Mouse (Mus musculus): ENCODE measurements around the gene Calm3. TPM values are rescaled to one million over a fixed set of nuclear protein-coding genes. Genes with fewer than 3 reads are reported as not detected.
A peak's percentile ranks its signal among the peaks of the same experiment; 100 is the strongest.

Calm3 gene
- polyA plus RNA-seq, 1 experiment = 452 TPM

DNA sequence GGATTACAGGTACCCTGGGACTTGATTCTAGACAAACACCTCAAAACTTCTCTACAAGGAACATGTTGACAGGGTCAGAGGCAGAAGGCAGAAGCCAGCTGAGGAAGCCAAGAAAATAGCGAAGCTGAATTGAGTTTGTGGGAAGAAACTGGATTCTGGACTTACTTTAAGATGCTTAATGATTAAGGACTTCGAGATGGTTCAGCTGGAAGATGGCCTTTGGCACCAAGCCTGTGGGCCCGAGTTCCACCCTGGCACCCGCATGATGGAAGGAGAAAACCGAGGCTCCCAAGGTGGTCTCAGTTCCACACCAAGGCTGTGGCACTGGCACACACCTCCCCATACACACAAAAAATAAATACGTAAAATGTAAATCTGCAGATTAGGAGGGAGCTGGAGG is 33.4 kb downstream of the Calm3 start:
- Histone ChIP-seq H3K4me3 (ENCODE audit: low read depth, low read length) (peak overlapping the region; percentile 15; the same call in 1 of the 2 replicates), H3K27me3 (ENCODE audit: control insufficient read depth, insufficient read depth, low read length) (peaks cover 17% of the 10 kb centered on the region), H3K27ac (ENCODE audit: insufficient read depth, low read depth, low read length) (peak overlapping the region; percentile 36)

DNA sequence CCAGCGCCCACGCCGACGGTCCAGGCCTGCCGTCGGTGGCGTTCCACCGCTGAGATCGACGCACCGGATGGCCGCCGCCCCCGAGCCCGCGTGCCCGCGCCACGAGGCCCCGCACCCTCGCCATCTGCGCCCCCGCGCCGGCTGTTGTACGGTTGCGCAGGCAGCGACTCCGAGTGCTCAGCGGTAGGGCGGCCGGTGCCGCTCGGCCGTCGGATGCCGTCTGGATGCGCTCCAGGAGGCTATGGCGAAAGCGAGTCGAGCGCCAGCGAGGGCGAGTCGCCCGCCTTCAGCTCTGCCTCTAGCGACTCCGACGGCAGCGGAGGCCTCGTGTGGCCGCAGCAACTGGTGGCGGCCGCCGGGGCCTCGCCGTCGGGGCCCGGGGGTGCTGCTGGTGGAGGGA is 38.0 kb downstream of the Calm3 start:
- 68% methylated on average over 59 of the region's 59 CpGs for WGBS
- Histone ChIP-seq H3K27ac (ENCODE audit: insufficient read depth, low read depth, low read length) (no peak overlapping the region), H3K4me3 (ENCODE audit: low read depth, low read length) (no peak overlapping the region), H3K27me3 (ENCODE audit: control insufficient read depth, insufficient read depth, low read length) (peaks cover 13% of the 10 kb centered on the region), H3K4me1 (ENCODE audit: control insufficient read depth, insufficient read depth, insufficient read length, low read length) (peaks cover 2% of the 10 kb centered on the region; the same call in 1 of the 2 replicates), H3K36me3 (ENCODE audit: control insufficient read depth, insufficient read depth, low read length) (0 out of 2 replicates have a peak, but pooled peaks cover 3% of the 10 kb centered on the region)
- TF ChIP-seq POLR2A (IDR thresholded peaks at IDR 0.05; ENCODE audit: low read depth, low read length) (no peak), CTCF (IDR thresholded peaks at IDR 0.05; ENCODE audit: extremely low read depth, insufficient read length, insufficient replicate concordance, low read depth, low read length) (no peak)

More for the DNA sequence above, 33.4 kb downstream of the Calm3 start:
- Histone ChIP-seq H3K4me1 (ENCODE audit: control insufficient read depth, insufficient read depth, insufficient read length, low read length) (peaks cover 3% of the 10 kb centered on the region; the same call in 1 of the 2 replicates), H3K36me3 (ENCODE audit: control insufficient read depth, insufficient read depth, low read length) (0 out of 2 replicates have a peak, but pooled peaks cover 3% of the 10 kb centered on the region)
- 36% methylated on average over 6 of the region's 6 CpGs for WGBS
- TF ChIP-seq CTCF (IDR thresholded peaks at IDR 0.05; ENCODE audit: extremely low read depth, insufficient read length, insufficient replicate concordance, low read depth, low read length) = no peak
- TF ChIP-seq POLR2A (IDR thresholded peaks at IDR 0.05; ENCODE audit: low read depth, low read length) = no peak

DNA sequence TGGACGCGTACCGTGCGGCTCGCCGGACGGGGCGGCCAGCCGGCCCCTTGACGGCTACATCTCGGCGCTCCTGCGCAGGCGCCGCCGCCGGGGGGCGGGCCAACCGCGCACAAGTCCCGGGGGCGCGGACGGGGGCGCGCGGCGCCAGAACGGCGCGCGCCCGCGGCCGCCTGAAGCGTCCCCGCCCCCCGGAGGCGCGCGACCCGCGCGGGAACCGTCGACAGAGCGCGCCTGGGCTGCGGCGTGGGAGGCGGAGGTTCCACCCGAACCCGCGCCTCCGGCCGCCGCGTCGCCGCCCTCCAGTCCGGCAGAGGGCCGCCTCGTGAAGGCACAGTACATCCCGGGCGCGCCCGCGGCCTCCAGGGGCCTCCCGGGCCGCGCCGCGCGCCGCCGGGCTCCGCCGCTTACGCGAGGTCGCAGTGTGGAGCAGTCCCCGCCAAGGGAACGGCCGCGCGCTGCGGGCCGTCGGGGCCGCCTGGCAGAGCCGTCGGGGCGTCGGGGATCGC is 38.6 kb downstream of the Calm3 start:
- no peak for TF ChIP-seq CTCF (IDR thresholded peaks at IDR 0.05; ENCODE audit: extremely low read depth, insufficient read length, insufficient replicate concordance, low read depth, low read length)
- TF ChIP-seq POLR2A (IDR thresholded peaks at IDR 0.05; ENCODE audit: low read depth, low read length) = no peak
- Histone ChIP-seq H3K4me3 (ENCODE audit: low read depth, low read length) (peak overlapping the region; percentile 38), H3K27ac (ENCODE audit: insufficient read depth, low read depth, low read length) (no peak overlapping the region), H3K4me1 (ENCODE audit: control insufficient read depth, insufficient read depth, insufficient read length, low read length) (peaks cover 2% of the 10 kb centered on the region; the same call in 1 of the 2 replicates), H3K27me3 (ENCODE audit: control insufficient read depth, insufficient read depth, low read length) (peaks cover 11% of the 10 kb centered on the region), H3K36me3 (ENCODE audit: control insufficient read depth, insufficient read depth, low read length) (0 out of 2 replicates have a peak, but pooled peaks cover 3% of the 10 kb centered on the region)
- WGBS = 35% methylated on average over 95 of the region's 95 CpGs

DNA sequence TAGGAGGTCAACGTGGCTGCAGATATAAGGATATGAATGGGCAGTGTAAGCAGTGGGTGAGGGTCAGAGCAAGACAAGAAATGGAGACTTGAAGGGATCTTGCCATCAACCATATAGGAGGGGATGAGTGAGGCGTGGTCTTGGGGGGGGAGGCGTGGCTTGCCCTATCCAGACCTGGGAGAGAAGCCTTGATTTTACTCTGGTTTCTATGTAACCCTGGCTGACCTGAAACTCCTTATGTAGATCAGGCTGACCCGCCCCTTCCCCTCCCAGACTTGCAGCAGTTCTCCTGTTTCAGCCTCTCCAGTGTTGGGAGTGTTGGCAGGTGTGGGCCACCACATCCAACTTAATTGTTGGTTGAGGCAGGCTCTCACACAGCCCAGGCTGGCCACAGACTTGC is 39.6 kb downstream of the Calm3 start:
- H3K27me3 ChIP-seq (ENCODE audit: control insufficient read depth, insufficient read depth, low read length) = peaks cover 11% of the 10 kb centered on the region
- no peak for TF ChIP-seq POLR2A (IDR thresholded peaks at IDR 0.05; ENCODE audit: low read depth, low read length)
- TF ChIP-seq CTCF (IDR thresholded peaks at IDR 0.05; ENCODE audit: extremely low read depth, insufficient read length, insufficient replicate concordance, low read depth, low read length) = no peak
- 0 out of 2 replicates have a peak, but pooled peaks cover 3% of the 10 kb centered on the region for H3K36me3 ChIP-seq (ENCODE audit: control insufficient read depth, insufficient read depth, low read length)
- no peak overlapping the region for H3K4me3 ChIP-seq (ENCODE audit: low read depth, low read length)
- no peak overlapping the region for H3K27ac ChIP-seq (ENCODE audit: insufficient read depth, low read depth, low read length)
- peaks cover 2% of the 10 kb centered on the region; the same call in 1 of the 2 replicates for H3K4me1 ChIP-seq (ENCODE audit: control insufficient read depth, insufficient read depth, insufficient read length, low read length)
- 75% methylated on average over 4 of the region's 4 CpGs for WGBS

DNA sequence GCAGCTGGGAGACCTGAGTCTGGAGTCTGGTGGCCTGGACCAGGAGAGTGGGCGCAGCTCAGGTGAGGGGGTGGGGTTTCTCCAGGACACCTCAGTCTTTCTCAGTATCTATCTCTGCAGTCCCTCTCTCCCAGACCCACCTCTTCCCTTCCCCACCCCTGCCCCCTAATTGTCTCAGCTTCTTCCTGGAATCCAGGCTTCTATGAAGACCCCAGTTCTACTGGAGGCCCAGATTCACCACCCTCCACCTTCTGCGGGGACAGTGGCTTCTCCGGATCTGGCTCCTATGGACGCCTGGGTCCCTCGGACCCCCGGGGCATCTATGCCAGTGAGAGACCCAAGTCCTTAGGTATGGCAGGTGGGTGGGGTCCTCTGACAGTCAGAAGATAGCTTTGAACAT is 40.8 kb downstream of the Calm3 start:
- 0 out of 2 replicates have a peak, but pooled peaks cover 3% of the 10 kb centered on the region for H3K36me3 ChIP-seq (ENCODE audit: control insufficient read depth, insufficient read depth, low read length)
- WGBS = 63% methylated on average over 6 of the region's 6 CpGs
- no peak for TF ChIP-seq CTCF (IDR thresholded peaks at IDR 0.05; ENCODE audit: extremely low read depth, insufficient read length, insufficient replicate concordance, low read depth, low read length)
- no peak overlapping the region for H3K4me3 ChIP-seq (ENCODE audit: low read depth, low read length)
- peaks cover 2% of the 10 kb centered on the region; the same call in 1 of the 2 replicates for H3K4me1 ChIP-seq (ENCODE audit: control insufficient read depth, insufficient read depth, insufficient read length, low read length)
- H3K27ac ChIP-seq (ENCODE audit: insufficient read depth, low read depth, low read length) = no peak overlapping the region
- peaks cover 11% of the 10 kb centered on the region for H3K27me3 ChIP-seq (ENCODE audit: control insufficient read depth, insufficient read depth, low read length)

DNA sequence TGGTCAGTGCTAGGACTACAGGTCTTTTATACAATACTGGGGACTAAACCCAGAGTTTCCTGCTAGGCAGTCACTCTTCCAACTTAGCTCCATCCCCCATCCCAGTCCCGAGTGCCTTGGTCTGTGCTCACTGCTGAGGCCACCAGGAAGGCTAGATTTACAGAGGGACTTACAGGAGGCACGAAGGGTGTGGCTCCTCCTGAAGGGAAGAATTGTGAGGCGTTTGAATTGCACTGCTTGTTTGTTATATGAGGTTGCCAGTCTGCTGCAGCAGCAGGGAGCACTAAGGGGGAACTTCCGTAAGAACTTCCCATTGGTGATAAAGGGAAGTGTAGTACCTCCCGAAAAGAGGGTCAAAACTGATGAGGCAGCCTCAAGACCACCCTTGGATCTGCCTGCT is 43.3 kb downstream of the Calm3 start:
- peak overlapping the region; percentile 32; the same call in 1 of the 2 replicates for H3K27ac ChIP-seq (ENCODE audit: insufficient read depth, low read depth, low read length)
- no peak overlapping the region for H3K4me3 ChIP-seq (ENCODE audit: low read depth, low read length)
- no peak for TF ChIP-seq CTCF (IDR thresholded peaks at IDR 0.05; ENCODE audit: extremely low read depth, insufficient read length, insufficient replicate concordance, low read depth, low read length)
- TF ChIP-seq POLR2A (IDR thresholded peaks at IDR 0.05; ENCODE audit: low read depth, low read length) = no peak
- peaks cover 2% of the 10 kb centered on the region; the same call in 1 of the 2 replicates for H3K4me1 ChIP-seq (ENCODE audit: control insufficient read depth, insufficient read depth, insufficient read length, low read length)
- WGBS = 10% methylated on average over 5 of the region's 5 CpGs
- H3K27me3 ChIP-seq (ENCODE audit: control insufficient read depth, insufficient read depth, low read length) = peaks cover 7% of the 10 kb centered on the region
- no peaks in the 10 kb centered on the region for H3K36me3 ChIP-seq (ENCODE audit: control insufficient read depth, insufficient read depth, low read length)

DNA sequence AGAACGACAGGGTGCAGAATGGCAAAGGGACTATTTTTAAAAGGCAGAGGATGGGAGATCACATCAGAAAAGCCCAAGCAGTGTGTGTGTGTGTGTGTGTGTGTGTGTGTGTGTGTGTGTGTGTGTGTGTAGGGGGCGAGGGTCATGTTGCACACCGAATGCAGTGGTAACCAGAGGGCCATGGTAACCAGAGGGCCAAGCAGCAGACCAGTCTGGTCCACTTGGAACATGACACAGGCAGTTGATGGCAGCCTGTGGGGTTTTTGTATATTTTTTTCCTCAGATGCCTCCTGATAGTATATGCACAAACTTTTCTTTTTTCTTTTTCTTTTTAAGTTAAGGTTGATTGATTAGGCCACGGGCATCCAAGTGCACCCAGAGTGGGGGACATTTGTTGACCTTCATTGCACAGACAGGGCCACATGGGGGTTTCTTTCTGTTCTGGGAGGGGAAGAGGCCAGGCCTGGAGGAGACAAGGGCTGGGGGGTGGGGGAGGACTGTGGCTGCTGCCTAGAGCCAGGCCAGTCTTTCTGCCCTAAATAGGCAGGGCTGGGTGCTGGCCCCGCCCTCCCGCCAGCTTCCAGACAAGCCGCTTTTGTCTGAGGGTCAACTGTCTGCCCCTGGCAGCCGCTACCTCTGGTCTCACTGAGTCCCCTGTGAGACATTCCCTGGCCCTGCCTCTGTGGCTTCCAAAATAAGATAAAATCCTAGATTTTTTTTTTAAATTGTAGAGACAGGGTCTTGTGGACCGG is 43.9 kb downstream of the Calm3 start:
- 35% methylated on average over 9 of the region's 9 CpGs for WGBS
- H3K36me3 ChIP-seq (ENCODE audit: control insufficient read depth, insufficient read depth, low read length) = no peaks in the 10 kb centered on the region
- 0 out of 2 replicates have a peak overlapping the region, but pooled peaks have one; percentile 32 for H3K27ac ChIP-seq (ENCODE audit: insufficient read depth, low read depth, low read length)
- H3K4me3 ChIP-seq (ENCODE audit: low read depth, low read length) = no peak overlapping the region
- peaks cover 3% of the 10 kb centered on the region; the same call in 1 of the 2 replicates for H3K27me3 ChIP-seq (ENCODE audit: control insufficient read depth, insufficient read depth, low read length)
- no peak for TF ChIP-seq CTCF (IDR thresholded peaks at IDR 0.05; ENCODE audit: extremely low read depth, insufficient read length, insufficient replicate concordance, low read depth, low read length)
- no peak for TF ChIP-seq POLR2A (IDR thresholded peaks at IDR 0.05; ENCODE audit: low read depth, low read length)
- peaks cover 5% of the 10 kb centered on the region for H3K4me1 ChIP-seq (ENCODE audit: control insufficient read depth, insufficient read depth, insufficient read length, low read length)
